Mouse (Mus musculus) liver, embryonic 14.5 days (tissue): ENCODE measurements around the gene Gapvd1. TPM values are rescaled to one million over a fixed set of nuclear protein-coding genes. Genes with fewer than 3 reads are reported as not detected.

Source experiments
- ATAC-seq: fragments of 200-750 bp; cut with Nextera tagmentation; 2 replicates; pipeline ENCODE4 v1.8.0; 2017; ENCODE audit warnings: moderate number of reproducible peaks, mild to moderate bottlenecking, moderate library complexity; ENCODE audit not compliant: insufficient read depth
- DNase-seq, 3 experiments: peaks; one replicate each; pipeline ENCODE4 v3.0.0-alpha.2; 2012 to 2013; ENCODE audit warnings: low read depth in 3 of 3, low spot score in 3 of 3
- H3K27ac ChIP-seq: fragments of 300-500 bp; sonication (generic); 2 replicates; pipeline ENCODE4 v1.5.1; 2014; ENCODE audit warnings: moderate library complexity, mild to moderate bottlenecking, control low read depth, inconsistent platforms
- H3K27me3 ChIP-seq: fragments of 300-500 bp; sonication (generic); 2 replicates; pipeline ENCODE4 v1.6.1; 2014; ENCODE audit warnings: mild to moderate bottlenecking, low read length, moderate library complexity; ENCODE audit not compliant: control insufficient read depth, insufficient read depth
- H3K36me3 ChIP-seq: fragments of 300-500 bp; sonication (generic); replicated peaks from 2 replicates; pipeline ENCODE4 v1.6.1; 2014; ENCODE audit warnings: low read depth; ENCODE audit not compliant: control insufficient read depth, insufficient read depth
- H3K4me1 ChIP-seq, 2 experiments: fragments of 200-500 bp in 1 of 2; fragments of 300-500 bp in 1 of 2; sonication (generic) in 1 of 2; replicated peaks; 2 replicates each; pipeline ENCODE4 v1.6.1; 2012 to 2014; ENCODE audit warnings: antibody characterized with exemption in 1 of 2, inconsistent platforms in 1 of 2, low read length in 1 of 2; ENCODE audit not compliant: control insufficient read depth in 2 of 2, insufficient read depth in 2 of 2
- H3K4me2 ChIP-seq: fragments of 300-500 bp; sonication (generic); 2 replicates; pipeline ENCODE4 v1.6.1; 2014; ENCODE audit warnings: low read depth, mild to moderate bottlenecking, control low read depth, moderate library complexity
- H3K4me3 ChIP-seq, 2 experiments: fragments of 200-500 bp in 1 of 2; fragments of 300-500 bp in 1 of 2; sonication (generic) in 1 of 2; 2 replicates each; pipeline ENCODE4 v1.5.1; 2012 to 2014; ENCODE audit warnings: low read depth in 2 of 2, low read length in 2 of 2, mild to moderate bottlenecking in 2 of 2, control low read depth in 1 of 2, inconsistent platforms in 1 of 2, moderate library complexity in 1 of 2; ENCODE audit not compliant: insufficient read depth in 1 of 2
- H3K9ac ChIP-seq: fragments of 300-500 bp; sonication (generic); replicated peaks from 2 replicates; pipeline ENCODE4 v1.6.1; 2014; ENCODE audit warnings: mild to moderate bottlenecking, control low read depth, moderate library complexity
- H3K9me3 ChIP-seq: fragments of 300-500 bp; sonication (generic); 2 replicates; pipeline ENCODE4 v1.6.1; 2016; ENCODE audit warnings: low read length, mixed read lengths; ENCODE audit not compliant: control insufficient read depth
- CTCF ChIP-seq: IDR thresholded peaks from 2 replicates; pipeline ENCODE4 v1.5.1; 2016; ENCODE audit warnings: antibody characterized with exemption, low read depth, control low read depth
- EP300 ChIP-seq: IDR thresholded peaks from 2 replicates; pipeline ENCODE4 v1.6.1; 2016; ENCODE audit warnings: antibody characterized with exemption, low read depth
- WGBS: fragments of 180-500 bp; shearing (Covaris S2); extraction: QIAGEN DNeasy Blood & Tissue Kit; methylation state at CpG from one replicate; pipeline ENCODE4 v1.1.7; 2014; ENCODE audit not compliant: insufficient replicate concordance; 5-methylcytosine and 5-hydroxymethylcytosine counted together
- polyA plus RNA-seq, 2 experiments: library from polyadenylated mRNA; depleted of rRNA in 1 of 2; stranded (reverse) in 1 of 2; unstranded in 1 of 2; fragments of >200 nt; fragmentation: Nextera tagmentation in 1 of 2; extraction: Ambion mirVana in 1 of 2; gene quantifications; 2 replicates each; pipeline versions ENCODE4 v1.2.1 to v1.2.3; 2012 to 2014

Gene Gapvd1
- polyA plus RNA-seq, 2 experiments = 22.9 to 71.8 TPM

- DNase-seq (peak; percentile 99), ATAC-seq (peak; percentile 85)
- Histone ChIP-seq H3K4me1 (peaks cover 42 to 44% of the 10 kb centered on the region in 2 experiments), H3K36me3 (peaks cover 29% of the 10 kb centered on the region), H3K4me3 (peak overlapping the region; percentile 83 to 87), H3K4me2 (peak overlapping the region; percentile 87), H3K27ac (peak overlapping the region; percentile 92), H3K9me3 (no peaks in the 10 kb centered on the region), H3K27me3 (no peaks in the 10 kb centered on the region), H3K9ac (peak overlapping the region; percentile 97)
- peak; percentile 50 for TF ChIP-seq CTCF
- no peak for TF ChIP-seq EP300
- WGBS = 5% methylated on average over 39 of the region's 39 CpGs
These were observed 46.8 kb upstream of the Gapvd1 start for GRCm38 (mm10) chr2:34801516-34802482.

DNA sequence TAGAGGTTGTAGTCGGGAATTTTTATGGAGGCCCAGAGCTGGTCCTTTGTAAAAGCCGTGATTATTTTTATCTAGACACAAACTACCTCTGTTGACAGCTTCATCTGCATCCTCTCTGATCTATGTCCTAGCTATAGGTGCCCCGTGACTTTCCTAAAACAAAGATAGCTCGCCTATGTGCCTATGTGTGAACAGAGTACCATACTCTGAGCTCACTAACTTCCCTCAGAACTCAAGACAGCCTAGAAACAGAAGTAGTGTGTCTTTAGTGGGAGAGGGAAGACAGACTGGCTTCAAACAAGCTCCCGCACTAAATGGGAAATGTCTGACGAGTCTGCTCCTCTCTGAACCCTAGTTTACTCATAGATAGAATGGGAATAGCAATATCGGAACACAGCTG is 45.3 kb upstream of the Gapvd1 start:
- ATAC-seq = no peak
- DNase-seq = no peak
- H3K36me3 ChIP-seq = peaks cover 17% of the 10 kb centered on the region
- H3K27me3 ChIP-seq = no peaks in the 10 kb centered on the region
- no peak for TF ChIP-seq CTCF
- TF ChIP-seq EP300 = no peak
- H3K9me3 ChIP-seq = no peaks in the 10 kb centered on the region
- peak overlapping the region; percentile 65 for H3K27ac ChIP-seq
- peak overlapping the region; percentile 74 for H3K4me2 ChIP-seq
- peak overlapping the region; percentile 69 for H3K9ac ChIP-seq
- WGBS = 31% methylated on average over 7 of the region's 7 CpGs
- H3K4me1 ChIP-seq = peaks cover 30 to 34% of the 10 kb centered on the region in 2 experiments
- H3K4me3 ChIP-seq = peak overlapping the region in 1 of 2 experiments; percentile 67; a peak in 3 of 4 replicates

DNA sequence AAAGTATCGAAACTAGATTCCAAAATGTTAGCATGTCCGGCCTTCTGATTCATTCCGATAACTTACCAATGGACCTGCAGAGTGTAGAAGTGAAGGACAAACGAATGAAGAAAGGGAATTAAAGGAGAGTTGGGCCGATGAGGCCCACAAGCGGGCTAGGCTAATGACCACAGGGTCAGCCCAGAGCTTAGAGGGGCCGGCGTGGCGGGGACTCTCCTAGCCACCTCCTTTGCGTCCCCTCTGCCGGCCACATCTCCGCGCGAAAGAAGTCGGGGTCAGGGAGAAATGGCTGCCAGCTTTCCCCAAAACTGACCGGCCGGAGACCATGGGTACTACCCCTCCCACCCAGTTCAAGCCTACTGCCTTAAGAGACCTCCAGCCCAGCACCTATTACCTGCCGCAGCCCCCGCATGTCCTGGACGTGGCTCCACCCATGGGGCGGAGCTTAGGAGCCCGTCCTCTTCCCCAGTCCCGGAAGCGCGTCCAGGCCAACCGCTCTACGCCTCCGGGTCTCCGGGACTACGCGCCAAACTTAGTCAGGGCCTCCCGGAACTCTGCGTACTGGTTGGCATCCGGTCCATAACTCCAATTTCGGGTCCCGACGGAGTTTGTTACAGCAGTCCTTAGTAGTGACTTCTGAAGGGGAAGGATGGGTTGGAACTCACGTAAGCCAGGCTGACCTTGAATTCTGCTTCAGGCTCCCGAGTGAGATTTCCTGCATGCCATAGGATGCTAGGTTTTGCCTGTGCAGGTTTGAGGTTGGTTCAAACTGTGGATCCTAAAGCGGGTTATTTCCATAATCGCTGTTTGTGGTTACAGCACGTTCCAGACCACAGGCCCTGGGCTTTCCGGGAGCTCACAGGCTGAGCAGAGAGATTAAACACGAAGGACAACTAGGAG is 44.6 kb upstream of the Gapvd1 start, which contains the start of gene Rabepk:
Gene Rabepk, minus strand, starts transcription at position 556 of the 900 bp plus-strand sequence.
- Histone ChIP-seq H3K27me3 (no peaks in the 10 kb centered on the region), H3K9me3 (no peaks in the 10 kb centered on the region), H3K36me3 (peaks cover 10% of the 10 kb centered on the region), H3K9ac (peak within 1 kb of the TSS; percentile 69), H3K4me1 (peaks cover 23 to 30% of the 10 kb centered on the region in 2 experiments), H3K27ac (peak within 1 kb of the TSS; percentile 65), H3K4me2 (peak within 1 kb of the TSS; percentile 74), H3K4me3 (peak within 1 kb of the TSS; percentile 67 to 98)
- TF ChIP-seq CTCF (no peak), EP300 (no peak)
- WGBS = 1% methylated on average over 44 of the region's 44 CpGs
- DNase-seq (peak; percentile 81 to 83 (median 82)), ATAC-seq (peak; percentile 75)

- Histone ChIP-seq H3K9me3 (no peaks in the 10 kb centered on the region), H3K27ac (no peak overlapping the region), H3K4me1 (peaks cover 9 to 14% of the 10 kb centered on the region in 2 experiments), H3K4me2 (no peak overlapping the region), H3K4me3 (no peak overlapping the region), H3K27me3 (no peaks in the 10 kb centered on the region), H3K36me3 (no peaks in the 10 kb centered on the region; the same call in 1 of the 2 replicates), H3K9ac (no peak overlapping the region)
- no peak for DNase-seq
- WGBS = 78% methylated on average over 7 of the region's 7 CpGs
- TF ChIP-seq CTCF (no peak), EP300 (no peak)
- no peak for ATAC-seq
These were observed 40.4 kb upstream of the Gapvd1 start for GRCm38 (mm10) chr2:34795426-34795825.
